Mouse (Mus musculus) liver, adult 2 months (tissue): ENCODE data around the gene Ndufa6.

Source experiments
- CTCF ChIP-seq: fragments of 200-500 bp; IDR thresholded peaks from 2 replicates; pipeline ENCODE4 v1.5.1; 2011; ENCODE audit warnings: low read depth, low read length, control low read depth
- POLR2A ChIP-seq: fragments of 200-500 bp; IDR thresholded peaks from 2 replicates; pipeline ENCODE4 v1.6.1; 2011; ENCODE audit warnings: low read length, control low read depth; ENCODE audit not compliant: insufficient read depth; ENCODE audit errors: extremely low read depth

DNA sequence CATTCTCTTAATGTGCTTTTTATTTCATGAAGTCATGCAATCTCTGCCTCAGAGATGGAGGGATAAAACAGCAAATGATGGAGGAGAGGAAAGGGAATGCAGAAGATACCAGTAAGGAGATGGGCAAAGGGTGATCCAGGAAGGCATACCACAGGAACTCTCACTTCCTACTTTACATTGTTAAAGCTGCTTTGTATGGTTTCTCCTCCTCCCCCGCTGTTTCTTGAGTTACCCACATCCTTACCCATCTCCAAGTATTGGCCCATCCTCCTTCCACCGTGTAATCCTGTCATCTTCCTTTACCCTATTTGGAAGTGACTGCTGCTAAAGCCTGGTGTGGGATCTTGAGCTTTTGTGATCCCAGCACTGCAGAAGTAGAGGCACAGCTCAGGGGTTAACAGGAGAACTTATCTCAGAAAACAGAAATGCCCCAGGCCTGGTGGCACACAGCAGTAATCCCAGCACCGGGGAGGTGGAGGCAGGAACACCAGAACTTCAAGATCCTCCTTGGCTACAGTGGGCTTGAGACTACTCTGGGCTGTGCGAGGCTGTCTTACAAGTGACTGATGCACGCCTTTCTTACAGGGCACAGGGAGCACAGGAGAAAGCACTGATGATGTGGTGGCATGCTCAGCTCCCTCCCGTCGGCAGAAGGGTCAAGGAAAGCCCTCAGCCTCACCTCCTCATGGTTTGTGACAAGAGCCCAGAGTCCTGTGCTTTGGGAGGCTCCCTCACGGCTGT lies 5.7 kb downstream of the Ndufa6 start:
- TF ChIP-seq CTCF (no peak), POLR2A (no peak)
